Mouse (Mus musculus) left cerebral cortex, postnatal 36 days (tissue): ENCODE results near the gene Satb2. TPM values are rescaled to one million over a fixed set of nuclear protein-coding genes. Genes with fewer than 3 reads are reported as not detected.

ENCODE experiments used
- DNase-seq, 2 experiments: peaks; one replicate each; pipeline ENCODE4 v3.0.0; 2021 to 2022; ENCODE audit warnings: low spot score in 2 of 2, mixed read lengths in 1 of 2
- intact Hi-C: fragments of 180-260 bp; cut with DNase I; formaldehyde crosslinking; loops from one replicate; pipeline ENCODE4 v1.15.1; 2025
- total RNA-seq, 2 experiments: library from RNA; stranded (reverse); gene quantifications; 2 replicates each; pipeline ENCODE4 v1.2.3; 2021

Satb2 gene
- total RNA-seq, 2 experiments from 2014 or later: 80.9 to 89.2 TPM

- intact Hi-C loops: no loop called here
- no peak for DNase-seq
Measured at GRCm38 (mm10) chr1:56871485-56871884, 107.0 kb downstream of the Satb2 start.

- no peak for DNase-seq
- intact Hi-C loops: no loop called here
Measured at GRCm38 (mm10) chr1:56865246-56865645, 113.2 kb downstream of the Satb2 start.

- DNase-seq: no peak
- intact Hi-C loops: no loop called here
Measured at GRCm38 (mm10) chr1:56862799-56863198, 115.7 kb downstream of the Satb2 start.

GRCm38 (mm10) chr1:56857202-56857601 is 121.2 kb downstream of the Satb2 start:
- no peak for DNase-seq
- intact Hi-C loops: no loop called here

- DNase-seq: peak; percentile 28 to 34
- intact Hi-C loops: no loop called here
Measured at GRCm38 (mm10) chr1:56850446-56850845, 128.0 kb downstream of the Satb2 start.

- intact Hi-C loops: no loop called here
- no peak for DNase-seq
Measured at GRCm38 (mm10) chr1:56846358-56846757, 132.1 kb downstream of the Satb2 start.

GRCm38 (mm10) chr1:56845523-56846118 is 132.8 kb downstream of the Satb2 start:
- intact Hi-C loops: no loop called here

GRCm38 (mm10) chr1:56844551-56845330 is 133.7 kb downstream of the Satb2 start:
- intact Hi-C loops: no loop called here
- DNase-seq: no peak

More at GRCm38 (mm10) chr1:56845523-56846118, 132.8 kb downstream of the Satb2 start:
- no peak for DNase-seq

GRCm38 (mm10) chr1:56838901-56839300 is 139.5 kb downstream of the Satb2 start:
- no peak for DNase-seq
- intact Hi-C loops: no loop called here

- no peak for DNase-seq
- intact Hi-C loops: no loop called here
Measured at GRCm38 (mm10) chr1:56833984-56834900, 144.2 kb downstream of the Satb2 start.

GRCm38 (mm10) chr1:56833307-56833706 is 145.1 kb downstream of the Satb2 start:
- intact Hi-C loops: no loop called here
- DNase-seq: no peak

GRCm38 (mm10) chr1:56832738-56833137 is 145.7 kb downstream of the Satb2 start:
- no peak for DNase-seq
- intact Hi-C loops: no loop called here

- intact Hi-C loops: no loop called here
- DNase-seq: no peak
Measured at GRCm38 (mm10) chr1:56822735-56823134, 155.7 kb downstream of the Satb2 start.

- no peak for DNase-seq
- intact Hi-C loops: no loop called here
Measured at GRCm38 (mm10) chr1:56822025-56822424, 156.4 kb downstream of the Satb2 start.

- no peak for DNase-seq
- intact Hi-C loops: no loop called here
Measured at GRCm38 (mm10) chr1:56813506-56813905, 164.9 kb downstream of the Satb2 start.

GRCm38 (mm10) chr1:56812961-56813360 is 165.5 kb downstream of the Satb2 start:
- no peak for DNase-seq
- intact Hi-C loops: no loop called here

GRCm38 (mm10) chr1:56811486-56811885 is 167.0 kb downstream of the Satb2 start:
- intact Hi-C loops: no loop called here
- DNase-seq: no peak

GRCm38 (mm10) chr1:56806006-56806405 is 172.4 kb downstream of the Satb2 start:
- intact Hi-C loops: no loop called here
- DNase-seq: no peak

- DNase-seq: no peak
- intact Hi-C loops: no loop called here
Measured at GRCm38 (mm10) chr1:56800611-56801010, 177.8 kb downstream of the Satb2 start.

GRCm38 (mm10) chr1:56795016-56795608 is 183.3 kb downstream of the Satb2 start:
- intact Hi-C loops: no loop called here
- no peak for DNase-seq
